Mouse (Mus musculus) neural tube, embryonic 15.5 days (tissue): Measurements from ENCODE around the gene Gm2001. TPM values are rescaled to one million over a fixed set of nuclear protein-coding genes. Genes with fewer than 3 reads are reported as not detected.

Source experiments
- polyA plus RNA-seq: library from polyadenylated mRNA; unstranded; fragments of >200 nt; fragmentation: Nextera tagmentation; extraction: Ambion mirVana; gene quantifications from 2 replicates; pipeline ENCODE4 v1.2.1, GENCODE M21; 2015

The Gm2001 gene
- polyA plus RNA-seq, 1 experiment from 2014 or later: not detected

Other genes starting within 250 kb of the Gm2001 start
- not detected in 2 replicates for gene Oog1, start 239.7 kb downstream of the Gm2001 start, polyA plus RNA-seq
- gene Gm4027, start 223.5 kb downstream of the Gm2001 start, polyA plus RNA-seq: not detected in 2 replicates
- gene Gm16381, start 197.7 kb downstream of the Gm2001 start, polyA plus RNA-seq: not detected in 2 replicates
- not detected in 2 replicates for gene Gm21319, start 66.6 kb downstream of the Gm2001 start, polyA plus RNA-seq
- not detected in 2 replicates for gene Gm21936, start 46.8 kb downstream of the Gm2001 start, polyA plus RNA-seq
- gene BB287469, start 25.8 kb downstream of the Gm2001 start, polyA plus RNA-seq: not detected in 2 replicates
- not detected in 2 replicates for gene Gm2016, start 31.7 kb upstream of the Gm2001 start, polyA plus RNA-seq
- gene Gm2022, start 53.0 kb upstream of the Gm2001 start, polyA plus RNA-seq: not detected in 2 replicates
- gene Gm2035, start 77.5 kb upstream of the Gm2001 start, polyA plus RNA-seq: not detected in 2 replicates
- not detected in 2 replicates for gene Gm2042, start 111.7 kb upstream of the Gm2001 start, polyA plus RNA-seq
- not detected in 2 replicates for gene Gm2075, start 169.5 kb upstream of the Gm2001 start, polyA plus RNA-seq
- gene Gm6803, start 176.4 kb upstream of the Gm2001 start, polyA plus RNA-seq: not detected in 2 replicates
- gene Gm2056, start 184.7 kb upstream of the Gm2001 start, polyA plus RNA-seq: not detected in 2 replicates
- not detected in 2 replicates for gene Gm16368, start 241.4 kb upstream of the Gm2001 start, polyA plus RNA-seq